ENCODE assay signal across 22 mouse cellular contexts in the genomic region with DNA sequence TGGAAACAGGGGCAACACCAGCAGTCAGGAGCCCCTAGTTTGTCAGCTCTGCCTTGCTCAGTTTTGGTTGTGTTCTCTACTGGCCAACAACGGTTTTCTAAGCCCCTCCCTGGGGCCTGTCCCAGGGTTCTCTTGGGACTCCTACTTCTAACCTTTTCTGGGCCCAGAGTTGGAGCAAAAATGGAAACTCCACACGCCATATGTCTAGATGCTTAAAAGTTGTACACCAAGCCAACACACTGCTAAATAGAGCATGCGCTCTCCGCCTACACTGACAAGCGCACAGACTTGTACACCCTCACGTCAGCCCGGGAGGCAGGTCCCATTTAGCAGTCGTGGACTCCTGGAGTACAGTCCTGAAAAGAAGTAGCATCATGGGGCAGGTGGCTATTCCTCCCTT. TPM values are rescaled to one million over a fixed set of nuclear protein-coding genes. Genes with fewer than 3 reads are reported as not detected.
A peak's percentile ranks its signal among the peaks of the same experiment; 100 is the strongest.
DNase-seq lines count a peak whose midpoint lies in the region; ATAC-seq and TF ChIP-seq lines count a peak whose summit lies in the region.
"Had no signal": no experiment of that assay in that cellular context is flagged by ENCODE, and none has a peak within 500 bp of the region (broad histone marks: within the 10 kb centered on the region; RNA-seq: fewer than 3 reads in every experiment).

No protein-coding gene starts in this region.

- intact Hi-C loops in left cerebral cortex, adult 2 months (cut with DNase I): loop anchor here (2.0 kb wide), 1 partner anchor 19 kb away; no protein-coding TSS in a partner anchor

- no peak for TF ChIP-seq CTCF in left cerebral cortex, adult 2 months (IDR thresholded peaks at IDR 0.05)

- H3K4me3 ChIP-seq in left cerebral cortex, adult 2 months: no peak overlapping the region
- H3K4me3 ChIP-seq: forebrain, embryonic 15.5 days; heart, adult 2 months; lung, embryonic 15.5 days; midbrain, embryonic 12.5 days; stomach, embryonic 15.5 days had no signal

- DNase-seq in frontal cortex, postnatal 10 days (ENCODE audit: low spot score in 2 of 2): no peak
- peak; percentile 82 to 84 for DNase-seq in frontal cortex, adult 2 months (ENCODE audit: extremely low spot score in 1 of 2, low spot score in 1 of 2)
- peak; percentile 48 to 62 for DNase-seq in left cerebral cortex, adult 2 months (ENCODE audit: extremely low spot score in 1 of 2, low spot score in 2 of 2)
- peak; percentile 70 for DNase-seq in right cerebral cortex, postnatal 25 days
- no peak for DNase-seq in MN1 (ENCODE audit: low spot score)
- no peak for DNase-seq in cerebellum, postnatal 10 days
- DNase-seq: adrenal gland, adult 8-10 months; cerebellum, adult 11-12 months; cerebellum, postnatal 36 days; gastrocnemius, postnatal 10 days; heart, adult 2 months had no signal

- H3K27ac ChIP-seq in left cerebral cortex, adult 2 months: peak overlapping the region; percentile 71; the same call in 1 of the 2 replicates
- H3K27ac ChIP-seq: forebrain, embryonic 15.5 days; heart, adult 2 months; hindbrain, embryonic 14.5 days; kidney, postnatal 0 days; lung, embryonic 15.5 days; macrophage; midbrain, embryonic 12.5 days; stomach, embryonic 15.5 days had no signal

- ATAC-seq in frontal cortex, adult (ENCODE audit: low TSS enrichment): peak; percentile 88
- no peak for ATAC-seq in megakaryocyte-erythroid progenitor cell, adult 5-6 weeks (replicated peaks; ENCODE audit: low FRiP score, low TSS enrichment, poor library complexity, severe bottlenecking)
- ATAC-seq: forebrain, embryonic 15.5 days; intestine, embryonic 16.5 days had no signal

RNA-seq across cellular contexts. Expression of gene Cyp11a1, which starts 20.9 kb away (rescaled TPM):
- polyA plus RNA-seq in frontal cortex, adult 2 months (2012; rRNA removed): 5.5 and 6.1 TPM in 2 replicates
- 1 to 10 TPM; 3.8 to 4.7 TPM for total RNA-seq in left cerebral cortex, adult 2 months (2021)
- total RNA-seq in megakaryocyte-erythroid progenitor cell, adult 5-6 weeks (2014; fragmentation: Nextera tagmentation): not detected in 2 replicates
- not detected in 2 replicates for total RNA-seq in megakaryocyte-erythroid progenitor cell, adult 5-6 weeks (2017)
- total RNA-seq: liver, adult 2 months had no signal
- polyA plus RNA-seq: liver, adult 2 months; macrophage had no signal

RNA-seq across cellular contexts. Expression of gene Sema7a, which starts 45.4 kb away (rescaled TPM):
- polyA plus RNA-seq in frontal cortex, adult 2 months (2012; rRNA removed): 76.6 and 95.2 TPM in 2 replicates
- total RNA-seq in left cerebral cortex, adult 2 months (2021): 100 to 1,000 TPM; 151 to 160 TPM
- 0.59 TPM in 1 of 2 replicates, not detected in the other for total RNA-seq in megakaryocyte-erythroid progenitor cell, adult 5-6 weeks (2014; fragmentation: Nextera tagmentation)
- total RNA-seq in megakaryocyte-erythroid progenitor cell, adult 5-6 weeks (2017): not detected in 2 replicates

Comparison
In these comparisons a context has a peak if more than half of its experiments do, and no peak if none do; other contexts are left out.
1. DNase-seq: peak in frontal cortex, adult 2 months (2 of 2), left cerebral cortex, adult 2 months (2 of 2) and right cerebral cortex, postnatal 25 days (single experiment); none in frontal cortex, postnatal 10 days (0 of 2), MN1 (single experiment) and cerebellum, postnatal 10 days (0 of 2).
2. RNA of gene Cyp11a1, which starts 20.9 kb away (total RNA-seq): 3.8 to 4.7 TPM in left cerebral cortex, adult 2 months; not detected in megakaryocyte-erythroid progenitor cell, adult 5-6 weeks; every median in the first group is over 4 times any median in the second.
3. RNA of gene Sema7a, which starts 45.4 kb away (total RNA-seq): 151 to 160 TPM in left cerebral cortex, adult 2 months; 0.59 TPM in megakaryocyte-erythroid progenitor cell, adult 5-6 weeks; every median in the first group is over 10 times any median in the second.